Mouse (Mus musculus) liver, embryonic 14.5 days (tissue): Measurements from ENCODE around the gene Dpysl5. TPM values are rescaled to one million over a fixed set of nuclear protein-coding genes. Genes with fewer than 3 reads are reported as not detected.
A peak's percentile ranks its signal among the peaks of the same experiment; 100 is the strongest.

Source experiments
- ATAC-seq: fragments of 200-750 bp; cut with Nextera tagmentation; 2 replicates; pipeline ENCODE4 v1.8.0; 2017; ENCODE audit warnings: moderate number of reproducible peaks, mild to moderate bottlenecking, moderate library complexity; ENCODE audit not compliant: insufficient read depth
- DNase-seq, 3 experiments: peaks; one replicate each; pipeline ENCODE4 v3.0.0-alpha.2; 2012 to 2013; ENCODE audit warnings: low read depth in 3 of 3, low spot score in 3 of 3
- H3K27ac ChIP-seq: fragments of 300-500 bp; sonication (generic); 2 replicates; pipeline ENCODE4 v1.5.1; 2014; ENCODE audit warnings: moderate library complexity, mild to moderate bottlenecking, control low read depth, inconsistent platforms
- H3K27me3 ChIP-seq: fragments of 300-500 bp; sonication (generic); 2 replicates; pipeline ENCODE4 v1.6.1; 2014; ENCODE audit warnings: mild to moderate bottlenecking, low read length, moderate library complexity; ENCODE audit not compliant: control insufficient read depth, insufficient read depth
- H3K36me3 ChIP-seq: fragments of 300-500 bp; sonication (generic); replicated peaks from 2 replicates; pipeline ENCODE4 v1.6.1; 2014; ENCODE audit warnings: low read depth; ENCODE audit not compliant: control insufficient read depth, insufficient read depth
- H3K4me1 ChIP-seq, 2 experiments: fragments of 200-500 bp in 1 of 2; fragments of 300-500 bp in 1 of 2; sonication (generic) in 1 of 2; replicated peaks; 2 replicates each; pipeline ENCODE4 v1.6.1; 2012 to 2014; ENCODE audit warnings: antibody characterized with exemption in 1 of 2, inconsistent platforms in 1 of 2, low read length in 1 of 2; ENCODE audit not compliant: control insufficient read depth in 2 of 2, insufficient read depth in 2 of 2
- H3K4me2 ChIP-seq: fragments of 300-500 bp; sonication (generic); 2 replicates; pipeline ENCODE4 v1.6.1; 2014; ENCODE audit warnings: low read depth, mild to moderate bottlenecking, control low read depth, moderate library complexity
- H3K4me3 ChIP-seq, 2 experiments: fragments of 200-500 bp in 1 of 2; fragments of 300-500 bp in 1 of 2; sonication (generic) in 1 of 2; 2 replicates each; pipeline ENCODE4 v1.5.1; 2012 to 2014; ENCODE audit warnings: low read depth in 2 of 2, low read length in 2 of 2, mild to moderate bottlenecking in 2 of 2, control low read depth in 1 of 2, inconsistent platforms in 1 of 2, moderate library complexity in 1 of 2; ENCODE audit not compliant: insufficient read depth in 1 of 2
- H3K9ac ChIP-seq: fragments of 300-500 bp; sonication (generic); replicated peaks from 2 replicates; pipeline ENCODE4 v1.6.1; 2014; ENCODE audit warnings: mild to moderate bottlenecking, control low read depth, moderate library complexity
- H3K9me3 ChIP-seq: fragments of 300-500 bp; sonication (generic); 2 replicates; pipeline ENCODE4 v1.6.1; 2016; ENCODE audit warnings: low read length, mixed read lengths; ENCODE audit not compliant: control insufficient read depth
- CTCF ChIP-seq: IDR thresholded peaks from 2 replicates; pipeline ENCODE4 v1.5.1; 2016; ENCODE audit warnings: antibody characterized with exemption, low read depth, control low read depth
- EP300 ChIP-seq: IDR thresholded peaks from 2 replicates; pipeline ENCODE4 v1.6.1; 2016; ENCODE audit warnings: antibody characterized with exemption, low read depth
- WGBS: fragments of 180-500 bp; shearing (Covaris S2); extraction: QIAGEN DNeasy Blood & Tissue Kit; methylation state at CpG from one replicate; pipeline ENCODE4 v1.1.7; 2014; ENCODE audit not compliant: insufficient replicate concordance; 5-methylcytosine and 5-hydroxymethylcytosine counted together
- polyA plus RNA-seq, 2 experiments: library from polyadenylated mRNA; depleted of rRNA in 1 of 2; stranded (reverse) in 1 of 2; unstranded in 1 of 2; fragments of >200 nt; fragmentation: Nextera tagmentation in 1 of 2; extraction: Ambion mirVana in 1 of 2; gene quantifications; 2 replicates each; pipeline versions ENCODE4 v1.2.1 to v1.2.3; 2012 to 2014

Dpysl5 gene
- polyA plus RNA-seq, 2 experiments, result 0.15 to 0.23 TPM

DNA sequence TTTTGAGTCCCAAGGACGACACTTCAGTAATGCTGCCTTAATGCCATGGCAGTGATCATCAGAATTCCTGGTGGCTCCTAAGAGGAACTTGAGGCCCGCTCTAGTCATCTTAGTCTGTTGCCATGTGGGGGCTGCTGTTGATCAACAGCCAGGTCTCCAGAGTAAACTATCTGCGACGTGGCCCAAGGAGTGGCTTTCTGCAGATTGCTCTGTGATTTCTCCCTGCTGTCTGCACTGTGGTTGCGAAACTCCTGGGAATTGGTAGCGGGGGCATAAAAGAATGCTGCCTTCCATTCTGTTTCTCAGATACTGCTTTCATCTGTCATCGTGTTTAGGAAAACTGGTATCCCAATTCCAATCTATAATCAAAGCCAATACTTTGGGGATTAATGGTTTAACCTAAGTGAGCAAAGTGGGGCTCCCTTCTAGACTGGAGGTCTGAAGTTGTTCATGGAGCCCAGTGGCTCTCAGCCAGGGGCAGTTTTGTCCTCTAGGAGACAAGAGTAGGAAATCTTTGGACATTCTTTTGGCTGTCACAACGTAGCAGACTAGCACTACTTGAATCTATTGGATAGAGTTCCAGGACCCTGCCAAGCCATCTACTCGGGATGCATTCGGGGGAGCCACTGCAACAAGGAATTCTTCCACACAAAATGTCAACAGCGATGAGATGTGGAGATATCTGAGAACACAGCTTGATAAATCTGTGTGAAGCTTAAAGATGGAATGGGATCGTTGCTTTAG lies 91.5 kb downstream of the Dpysl5 start:
- no peak overlapping the region for H3K4me3 ChIP-seq
- ATAC-seq (no peak), DNase-seq (no peak)
- H3K27ac ChIP-seq, result no peak overlapping the region
- H3K4me2 ChIP-seq, result no peak overlapping the region
- TF ChIP-seq EP300 (no peak), CTCF (no peak)
- no peak overlapping the region for H3K9ac ChIP-seq
- no peaks in the 10 kb centered on the region for H3K9me3 ChIP-seq
- H3K27me3 ChIP-seq, result no peaks in the 10 kb centered on the region; the same call in 1 of the 2 replicates
- WGBS, result 55% methylated on average over 12 of the region's 12 CpGs
- peaks cover 5% of the 10 kb centered on the region in 2 experiments for H3K4me1 ChIP-seq
- no peaks in the 10 kb centered on the region for H3K36me3 ChIP-seq

DNA sequence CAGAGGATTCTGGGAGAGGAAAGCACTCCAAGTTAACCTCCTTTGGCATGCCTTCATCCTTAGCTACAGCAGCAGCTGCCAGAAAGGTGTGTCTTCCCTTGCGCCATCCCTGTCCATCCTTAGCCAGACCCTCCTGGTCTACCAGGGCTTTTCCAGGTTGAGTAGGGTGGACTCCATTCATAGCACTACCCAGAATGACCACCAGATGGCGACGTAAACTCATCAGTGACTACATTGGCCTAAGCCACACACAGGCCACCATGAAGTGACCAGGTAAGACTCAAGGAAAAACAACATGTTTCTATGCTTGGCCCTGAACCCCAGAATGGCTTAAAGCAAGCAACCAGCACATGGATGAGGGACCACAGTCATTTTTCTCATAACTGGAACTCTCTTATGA lies 94.7 kb downstream of the Dpysl5 start:
- Histone ChIP-seq H3K27ac (no peak overlapping the region), H3K27me3 (no peaks in the 10 kb centered on the region; the same call in 1 of the 2 replicates), H3K9ac (no peak overlapping the region), H3K4me3 (no peak overlapping the region), H3K4me2 (no peak overlapping the region), H3K4me1 (no peaks in the 10 kb centered on the region), H3K36me3 (no peaks in the 10 kb centered on the region), H3K9me3 (no peaks in the 10 kb centered on the region)
- DNase-seq (peak; percentile 59 to 66 (median 64)), ATAC-seq (0 out of 2 replicates have a peak, but pooled peaks have one; percentile 48)
- TF ChIP-seq EP300 (no peak), CTCF (peak; percentile 98)
- 11% methylated on average over 3 of the region's 3 CpGs for WGBS

- WGBS, result 2% methylated on average over 59 of the region's 59 CpGs
- H3K4me2 ChIP-seq, result peak within 1 kb of the TSS; percentile 62
- no peak within 1 kb of the TSS; the same call in 1 of the 2 replicates for H3K9ac ChIP-seq
- peaks cover 25% of the 10 kb centered on the region for H3K27me3 ChIP-seq
- H3K36me3 ChIP-seq, result no peaks in the 10 kb centered on the region
- peak; percentile 71 for ATAC-seq
- H3K4me3 ChIP-seq, result peak within 1 kb of the TSS; percentile 51 to 77
- no peak for TF ChIP-seq EP300
- no peak for TF ChIP-seq CTCF
- H3K9me3 ChIP-seq, result no peaks in the 10 kb centered on the region
- DNase-seq, result peak in 2 of 3 experiments; percentile 22 to 28
- H3K27ac ChIP-seq, result no peak within 1 kb of the TSS
- H3K4me1 ChIP-seq, result peaks cover 0 to 6% of the 10 kb centered on the region in 2 experiments; a peak in 2 of 4 replicates
Observed at GRCm38 (mm10) chr5:30814424-30815119, 103.2 kb downstream of the Dpysl5 start, which contains the start of gene Mapre3. Gene Mapre3, plus strand, starts transcription at chr5:30814641.

DNA sequence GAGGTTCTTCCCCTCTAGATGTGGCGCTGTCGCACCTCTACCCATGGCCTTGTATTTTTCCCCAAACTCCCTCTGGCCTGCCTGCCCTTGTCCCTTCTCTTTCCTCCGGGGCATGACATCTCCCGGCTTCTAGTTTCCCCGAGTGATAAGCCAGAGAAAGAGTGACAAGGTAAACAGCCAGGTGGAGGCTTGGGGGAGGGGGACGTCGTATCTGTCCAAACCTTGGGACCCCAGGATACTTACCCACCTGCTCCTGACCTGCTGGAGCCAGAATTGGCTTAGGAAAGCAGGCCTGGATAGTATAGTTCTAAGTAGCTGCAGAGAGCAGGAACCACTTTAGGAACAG lies 103.7 kb downstream of the Dpysl5 start:
- Histone ChIP-seq H3K9ac (no peak overlapping the region; the same call in 1 of the 2 replicates), H3K9me3 (no peaks in the 10 kb centered on the region), H3K4me3 (peak overlapping the region; percentile 51 to 77; a peak in 3 of 4 replicates), H3K27ac (no peak overlapping the region), H3K4me1 (peaks cover 0 to 6% of the 10 kb centered on the region in 2 experiments; a peak in 2 of 4 replicates), H3K4me2 (peak overlapping the region; percentile 62), H3K27me3 (peaks cover 25% of the 10 kb centered on the region), H3K36me3 (no peaks in the 10 kb centered on the region)
- 11% methylated on average over 7 of the region's 7 CpGs for WGBS
- no peak for TF ChIP-seq EP300
- TF ChIP-seq CTCF, result no peak
- no peak for DNase-seq
- no peak for ATAC-seq

DNA sequence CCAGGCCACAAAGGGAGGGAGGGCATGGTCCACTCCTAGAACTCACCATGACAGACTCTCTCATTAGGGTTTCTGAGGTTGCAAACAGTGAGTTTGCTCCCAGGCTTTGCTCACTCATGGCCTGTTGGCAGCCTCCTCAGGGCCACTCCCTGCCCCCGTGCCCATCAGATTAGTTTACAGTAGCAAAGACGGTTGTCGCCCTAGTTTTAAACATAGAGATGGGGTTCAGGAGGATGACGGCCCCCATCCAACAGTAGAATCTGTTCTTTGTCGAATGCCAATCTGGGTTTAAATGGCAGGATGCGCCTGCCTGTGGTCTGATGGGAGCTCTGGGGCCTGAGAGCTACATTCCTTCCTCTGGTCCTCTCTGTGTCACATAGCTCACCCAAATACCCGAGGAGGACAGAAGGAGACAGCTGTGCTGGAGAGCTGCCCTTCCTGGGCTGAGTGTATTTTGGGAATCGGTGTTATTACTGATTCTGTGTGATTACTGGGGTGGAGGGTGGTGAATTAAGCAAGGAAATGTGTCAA lies 105.0 kb downstream of the Dpysl5 start:
- peaks cover 25% of the 10 kb centered on the region for H3K27me3 ChIP-seq
- TF ChIP-seq CTCF, result no peak
- TF ChIP-seq EP300, result no peak
- H3K27ac ChIP-seq, result no peak overlapping the region
- no peak overlapping the region for H3K9ac ChIP-seq
- H3K36me3 ChIP-seq, result no peaks in the 10 kb centered on the region
- WGBS, result 54% methylated on average over 8 of the region's 8 CpGs
- H3K9me3 ChIP-seq, result no peaks in the 10 kb centered on the region
- no peak overlapping the region for H3K4me3 ChIP-seq
- peaks cover 0 to 6% of the 10 kb centered on the region in 2 experiments; a peak in 2 of 4 replicates for H3K4me1 ChIP-seq
- ATAC-seq (no peak), DNase-seq (no peak)
- no peak overlapping the region for H3K4me2 ChIP-seq
